Mouse (Mus musculus): Measurements from ENCODE around the gene Hoxb9.

Hoxb9 gene

DNA sequence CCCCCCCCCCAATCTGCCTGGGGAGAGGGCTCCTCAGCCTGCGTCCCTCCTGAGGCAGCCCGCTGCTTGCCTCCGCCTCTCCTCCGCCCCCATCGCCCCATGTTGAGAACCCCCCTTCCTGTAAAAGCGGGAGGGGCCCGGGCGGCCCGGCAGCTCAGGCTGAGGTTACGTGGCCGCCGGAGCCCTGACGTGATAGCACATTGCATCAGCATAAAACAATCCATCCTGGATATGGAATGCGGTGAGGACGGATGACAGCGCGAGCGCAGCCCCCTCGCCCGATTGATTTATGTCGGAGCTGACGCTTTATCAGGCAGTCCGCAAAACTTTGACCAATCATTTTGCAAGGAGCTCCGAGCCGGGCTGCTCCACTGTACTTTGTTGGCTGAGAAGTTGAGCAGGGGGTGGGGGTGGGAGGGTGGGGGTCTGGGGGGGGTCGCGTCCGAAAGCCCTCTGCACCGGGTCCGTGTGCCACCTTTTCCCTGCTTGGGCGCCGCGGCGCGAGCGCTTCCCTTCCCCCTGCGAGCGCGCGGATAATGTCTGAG, at the start of gene Hoxb9:
Gene Hoxb9 (plus strand): TSS at position 462 of the 545 bp plus-strand sequence.
- in situ Hi-C loops (cut with MseI, MboI) = no loop called here

DNA sequence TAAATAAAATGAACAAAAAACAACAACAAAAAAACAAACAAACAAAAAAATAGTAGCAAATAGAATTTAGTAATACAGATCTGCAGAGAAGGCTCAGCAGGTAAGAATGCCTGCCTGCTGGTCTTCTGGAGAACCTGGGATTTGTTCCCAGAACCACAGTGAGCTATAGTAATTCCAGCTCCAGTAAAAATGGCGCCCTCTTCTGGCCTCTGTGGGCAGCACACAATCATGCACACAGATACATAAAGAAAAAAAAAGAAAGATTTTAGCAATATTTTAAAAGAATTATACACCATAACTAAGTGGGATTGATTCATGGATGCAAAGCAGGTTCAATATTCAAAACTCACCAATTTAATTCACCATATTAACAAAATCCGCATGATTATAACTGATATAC, 47.4 kb upstream of the Hoxb9 start:
- in situ Hi-C loops (cut with MseI, MboI) = no loop called here

DNA sequence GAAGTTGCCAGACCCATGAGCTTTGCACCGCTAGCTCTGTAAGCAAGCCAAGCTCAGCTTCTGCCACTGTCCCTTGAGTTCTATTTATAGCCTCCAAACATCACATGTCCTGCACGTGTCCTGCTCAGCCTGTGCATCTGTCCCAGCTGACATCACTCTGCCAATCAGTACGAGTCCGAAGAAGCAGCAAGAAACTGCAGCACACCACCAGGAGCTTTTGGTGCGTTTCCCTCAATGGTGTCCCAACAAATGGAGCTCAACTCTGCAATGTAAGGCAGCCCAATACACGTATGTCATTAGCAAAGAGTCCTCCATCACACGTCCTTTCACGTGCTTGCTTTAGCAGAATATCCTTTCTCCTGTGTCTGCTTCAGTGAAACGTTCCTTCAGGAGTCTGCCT, 43.6 kb upstream of the Hoxb9 start:
- in situ Hi-C loops (cut with MseI, MboI) = no loop called here

GRCm38 (mm10) chr11:96234906-96235305, 36.4 kb upstream of the Hoxb9 start:
- in situ Hi-C loops (cut with MseI, MboI) = loop anchor here (5.0 kb wide), 2 partner anchors 83 to 88 kb away; no protein-coding TSS in a partner anchor

GRCm38 (mm10) chr11:96240211-96240610, 31.0 kb upstream of the Hoxb9 start:
- in situ Hi-C loops (cut with MseI, MboI) = no loop called here

DNA sequence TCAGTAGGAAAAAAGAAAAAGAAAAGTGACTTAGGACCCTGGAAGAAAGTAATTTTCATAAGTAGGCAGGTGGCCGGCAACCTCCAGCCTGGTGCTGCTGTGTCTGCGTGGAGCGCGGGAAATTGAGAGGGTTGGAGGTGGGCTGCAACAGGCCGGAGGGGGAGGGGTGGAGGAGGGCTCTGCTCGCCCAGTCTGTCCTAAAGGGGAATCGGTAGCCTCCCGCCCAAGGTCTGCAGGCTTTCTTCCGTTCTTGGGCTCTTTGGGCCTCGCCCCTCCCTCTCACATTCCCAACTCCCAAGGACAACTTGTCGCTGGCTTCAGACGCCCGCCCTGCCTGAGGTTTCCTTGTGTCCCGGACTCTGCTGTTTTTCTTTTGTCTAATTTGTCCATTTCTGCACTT, 20.4 kb upstream of the Hoxb9 start:
- in situ Hi-C loops (cut with MseI, MboI) = no loop called here

GRCm38 (mm10) chr11:96251480-96252031, 19.7 kb upstream of the Hoxb9 start:
- in situ Hi-C loops (cut with MseI, MboI) = no loop called here

DNA sequence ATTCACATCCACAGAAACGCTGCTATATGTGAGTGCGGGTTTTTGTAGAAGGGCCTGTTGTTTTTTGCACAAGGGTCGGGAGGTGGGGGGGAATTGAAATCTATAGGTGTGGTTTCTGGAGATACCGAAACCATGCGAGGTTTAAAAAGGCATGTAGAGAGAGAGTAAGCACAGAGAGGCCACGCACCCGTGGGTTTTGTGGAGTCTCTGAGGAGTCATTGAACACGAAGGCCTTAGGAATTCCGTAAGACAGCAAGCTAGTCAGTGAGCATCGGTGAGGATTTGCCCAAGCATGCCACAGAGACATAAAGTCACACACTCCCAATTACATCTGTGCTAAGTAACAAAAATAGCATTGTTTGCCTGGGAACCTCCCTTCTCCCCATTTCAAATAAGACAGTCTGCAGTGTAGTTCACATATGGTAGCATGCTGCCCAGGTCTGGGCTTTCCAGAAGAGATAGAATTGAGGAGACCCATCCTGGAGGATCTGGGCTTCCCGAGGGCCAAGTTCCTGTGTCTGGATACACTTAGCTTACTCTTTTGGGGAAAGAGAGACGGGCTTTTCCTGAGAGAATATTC, 18.6 kb upstream of the Hoxb9 start:
- in situ Hi-C loops (cut with MseI, MboI) = no loop called here

DNA sequence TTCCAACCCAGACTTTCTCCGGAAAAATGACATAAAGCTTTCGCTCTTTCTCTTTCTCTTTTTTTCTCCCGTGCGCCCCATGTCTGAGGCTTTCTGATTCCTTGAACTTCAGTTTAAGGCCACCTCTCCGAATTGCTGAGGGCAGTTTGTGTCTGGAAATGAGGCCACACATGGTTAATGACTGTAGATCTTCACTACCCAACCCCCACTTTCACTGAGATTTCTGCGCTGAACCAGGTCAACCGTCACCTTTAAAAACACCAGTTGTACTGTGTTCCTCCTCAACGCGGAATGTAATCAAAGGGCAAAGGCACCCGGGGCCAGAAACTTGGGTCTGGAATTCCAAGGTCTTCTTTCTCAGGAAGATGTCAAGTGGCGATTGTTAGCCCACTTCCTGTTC, 17.0 kb upstream of the Hoxb9 start:
- in situ Hi-C loops (cut with MseI, MboI) = no loop called here

DNA sequence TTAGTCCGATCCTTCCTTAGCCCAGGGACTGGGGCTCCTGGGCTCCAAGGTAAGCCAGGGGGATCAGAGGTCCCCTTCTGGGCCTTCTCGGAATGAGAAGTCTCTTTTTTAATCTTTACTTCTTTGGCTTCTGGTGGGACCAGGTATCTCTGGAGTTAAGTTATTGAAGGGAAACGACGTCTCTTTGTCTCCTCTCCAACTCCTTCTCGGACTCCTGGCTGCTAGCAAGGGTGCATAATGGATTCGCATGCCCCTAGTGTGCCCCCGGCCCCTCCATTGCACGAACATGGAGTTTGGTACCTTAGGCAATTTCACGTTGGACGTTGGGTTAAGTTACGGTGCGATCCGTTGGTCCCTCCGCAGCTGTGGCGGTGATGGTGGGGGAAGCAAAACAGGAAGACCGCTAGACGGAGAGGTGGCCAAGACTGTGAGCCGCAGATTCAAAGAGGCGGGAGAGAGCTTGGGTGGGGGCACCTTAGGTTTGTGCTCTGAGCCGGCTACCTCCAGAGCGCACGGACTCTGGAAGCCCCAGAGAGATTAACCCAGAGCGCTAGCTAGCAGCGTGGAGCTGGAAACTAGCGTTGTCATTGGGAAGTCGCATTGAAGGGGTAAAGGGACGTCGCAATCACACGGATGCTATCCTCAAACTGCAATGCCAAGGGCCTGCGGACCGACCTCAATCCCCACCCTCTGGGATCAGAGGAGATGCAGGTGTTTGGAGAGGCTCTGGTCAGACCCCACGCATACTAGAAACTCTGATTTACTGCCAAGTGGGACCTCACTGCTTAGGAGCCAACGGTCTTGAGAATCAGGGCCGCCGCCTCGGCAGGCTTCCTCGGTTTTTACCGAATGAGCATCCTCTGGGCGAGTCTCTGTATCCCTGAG, 15.9 kb upstream of the Hoxb9 start:
- in situ Hi-C loops (cut with MseI, MboI) = no loop called here

DNA sequence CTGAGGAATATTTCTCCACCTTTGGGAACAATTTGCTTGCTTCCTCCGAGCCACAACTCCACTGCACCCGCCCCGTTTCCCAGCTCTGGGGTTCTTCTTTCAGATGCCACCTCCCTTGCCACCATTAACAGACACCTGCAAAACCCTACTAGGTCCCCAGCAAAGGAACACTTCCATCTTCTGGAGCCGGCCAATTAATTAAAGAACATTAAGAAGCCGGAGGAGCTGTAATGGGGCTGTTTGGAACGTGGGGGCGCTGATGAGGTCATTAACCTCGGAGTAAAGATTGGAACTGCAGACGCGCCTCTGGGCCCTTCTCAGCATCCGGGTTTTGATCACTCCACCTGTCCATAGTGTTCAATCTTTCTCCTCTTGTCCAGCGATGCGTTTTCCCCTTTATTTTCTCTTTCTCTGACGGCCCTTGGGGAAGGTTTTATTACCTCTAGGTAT, 15.2 kb upstream of the Hoxb9 start:
- in situ Hi-C loops (cut with MseI, MboI) = no loop called here

DNA sequence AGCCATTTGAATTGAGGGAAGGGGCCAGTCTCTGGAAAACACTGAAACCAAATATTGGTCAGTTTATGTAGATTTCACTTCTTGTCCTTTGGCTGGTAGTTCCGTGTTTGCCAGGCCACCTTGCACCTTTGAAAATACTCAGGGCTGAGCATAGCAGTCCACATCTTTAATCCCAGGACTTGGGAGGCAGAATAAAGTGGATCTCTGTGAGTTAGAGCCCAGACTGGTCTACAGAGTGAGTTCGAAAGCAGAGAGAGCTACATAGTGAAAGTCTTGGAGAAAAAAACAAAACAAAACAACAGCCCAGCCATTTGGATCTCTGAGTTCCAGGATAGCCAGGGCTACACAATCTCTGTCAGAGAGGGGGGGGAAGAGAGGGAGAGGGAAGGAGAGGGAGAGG, 14.1 kb upstream of the Hoxb9 start:
- in situ Hi-C loops (cut with MseI, MboI) = no loop called here

DNA sequence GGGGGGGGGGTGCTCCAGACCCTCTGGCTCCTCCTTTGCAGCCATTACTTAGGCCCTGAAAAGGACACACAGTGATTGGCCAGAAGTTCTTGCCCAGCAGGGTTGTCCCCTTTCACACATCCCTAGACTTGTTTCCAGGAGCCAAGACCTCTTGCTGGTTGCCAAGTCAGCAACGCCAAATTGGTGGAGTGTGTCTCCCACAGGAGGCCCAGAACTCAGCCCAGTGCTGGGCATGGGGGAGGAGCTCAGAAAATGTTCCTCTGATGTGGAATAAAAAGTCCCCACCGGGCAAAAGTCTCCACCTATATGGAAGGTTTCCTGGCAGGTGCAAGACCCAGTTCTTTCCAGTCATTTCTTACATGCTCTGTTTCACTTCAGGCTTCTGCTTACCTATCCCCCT, 12.2 kb upstream of the Hoxb9 start:
- in situ Hi-C loops (cut with MseI, MboI) = no loop called here

DNA sequence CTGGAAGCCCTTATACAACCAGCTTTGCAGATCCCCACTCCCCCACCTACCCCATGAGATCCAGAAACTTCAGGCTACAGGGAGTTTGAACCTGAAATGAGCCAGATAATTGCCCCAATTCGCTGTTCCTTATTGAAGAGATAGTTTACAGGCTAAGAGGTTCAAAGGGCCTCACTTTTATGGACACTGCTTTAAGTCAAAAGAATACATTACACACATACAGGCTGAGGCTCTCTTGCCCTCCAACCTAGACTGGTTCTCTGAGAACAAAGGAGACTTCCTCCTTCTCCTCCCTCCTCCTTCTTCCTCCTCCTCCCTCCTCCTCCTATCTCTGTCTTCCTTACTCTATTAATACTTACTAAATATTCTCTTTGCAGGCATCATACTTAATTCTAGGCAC, 11.7 kb upstream of the Hoxb9 start:
- in situ Hi-C loops (cut with MseI, MboI) = no loop called here

DNA sequence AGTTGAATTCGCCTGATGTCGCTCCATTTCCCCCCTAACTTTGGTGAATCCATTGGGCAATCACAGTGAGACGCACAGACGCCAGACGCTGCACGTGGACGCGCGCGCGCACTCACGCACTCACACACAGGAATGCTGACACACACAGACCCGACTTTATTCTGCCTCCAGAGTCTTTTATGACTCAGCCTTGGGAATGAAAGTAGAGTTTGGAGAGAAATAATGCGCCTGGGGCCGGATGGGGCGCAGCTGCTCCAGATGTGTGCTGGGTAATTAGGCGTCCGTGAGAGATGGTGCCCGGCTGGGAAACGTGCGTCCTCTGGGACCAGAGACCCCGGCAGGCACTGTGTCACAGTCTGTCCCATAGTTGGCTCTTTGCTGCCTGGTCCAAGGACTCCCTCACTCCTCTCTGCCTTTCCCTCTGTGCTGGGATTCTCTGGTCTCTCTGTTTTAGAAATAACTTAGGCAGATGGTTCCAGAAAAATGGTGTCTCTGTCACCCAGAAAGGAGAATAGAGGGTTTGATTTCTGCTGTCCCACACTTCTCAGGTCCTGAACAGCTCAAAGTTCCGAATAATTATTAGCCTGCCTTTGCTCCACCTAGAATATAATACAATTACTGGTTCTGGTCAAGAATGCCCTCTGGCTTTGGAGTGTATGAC, 10.8 kb upstream of the Hoxb9 start:
- in situ Hi-C loops (cut with MseI, MboI) = no loop called here

GRCm38 (mm10) chr11:96261323-96261890, 9.8 kb upstream of the Hoxb9 start:
- in situ Hi-C loops (cut with MseI, MboI) = no loop called here

GRCm38 (mm10) chr11:96262262-96262830, 8.9 kb upstream of the Hoxb9 start:
- in situ Hi-C loops (cut with MseI, MboI) = no loop called here

- in situ Hi-C loops (cut with MseI, MboI) = no loop called here
Measured at GRCm38 (mm10) chr11:96263636-96264389, 7.4 kb upstream of the Hoxb9 start.

DNA sequence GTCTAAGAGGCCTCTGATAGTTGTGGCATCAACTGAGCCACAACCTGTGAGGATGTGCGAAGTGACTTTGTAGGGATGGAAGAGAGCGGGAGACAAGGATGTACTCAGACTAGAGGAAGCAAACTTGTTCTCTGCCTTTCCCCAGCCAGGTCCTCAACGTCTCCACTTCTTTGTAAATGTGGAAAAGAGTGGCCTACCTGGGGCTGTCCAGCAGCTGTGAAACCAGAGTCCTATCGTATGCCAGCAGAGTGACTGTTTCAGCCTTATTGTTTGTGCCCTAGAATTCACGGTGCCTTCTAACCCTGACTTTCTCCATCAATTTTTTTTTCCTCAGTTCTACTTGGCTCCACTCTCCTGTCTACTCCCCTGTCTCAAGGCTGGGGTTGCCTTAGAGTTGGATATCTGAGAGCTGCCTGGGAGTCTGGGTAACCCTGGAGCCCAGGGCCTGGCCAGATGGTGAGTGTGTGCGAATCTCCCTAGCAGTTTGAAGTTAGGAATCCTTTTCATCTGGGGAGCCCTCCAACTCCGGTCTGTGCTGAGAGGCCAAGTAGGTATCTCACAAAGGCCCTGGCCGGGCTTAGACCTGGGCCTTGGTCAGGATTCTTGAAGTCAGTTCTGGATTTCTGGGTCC, 6.8 kb upstream of the Hoxb9 start:
- in situ Hi-C loops (cut with MseI, MboI) = no loop called here

DNA sequence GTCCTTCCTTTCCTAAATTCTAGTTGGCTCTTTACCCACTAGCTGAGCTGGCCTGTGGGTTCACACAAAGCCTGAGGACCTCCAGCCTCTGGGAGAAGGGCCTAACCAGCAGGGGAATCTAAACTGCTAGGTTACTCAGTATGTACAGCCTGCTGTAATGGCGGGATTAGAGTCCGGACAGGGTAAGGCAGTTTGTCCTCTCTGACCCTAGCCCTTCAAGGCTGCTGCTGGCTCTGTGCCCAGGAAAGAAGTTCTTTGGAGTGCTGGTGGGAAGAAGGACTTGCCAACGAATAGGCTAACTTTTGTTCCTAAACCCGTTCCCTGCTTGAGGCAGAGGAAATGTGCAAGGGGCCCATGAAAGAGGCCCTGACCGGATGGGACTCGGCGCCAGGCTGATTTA, 5.3 kb upstream of the Hoxb9 start:
- in situ Hi-C loops (cut with MseI, MboI) = no loop called here

Measured in mouse trophoblast stem cell (cell line).